Mouse (Mus musculus) forebrain, embryonic 11.5 days (tissue): ENCODE measurements around the gene Gm19345. TPM values are rescaled to one million over a fixed set of nuclear protein-coding genes. Genes with fewer than 3 reads are reported as not detected.
A peak's percentile ranks its signal among the peaks of the same experiment; 100 is the strongest.

Experiments used
- ATAC-seq: fragments of 200-750 bp; cut with Nextera tagmentation; replicated peaks from 2 replicates; pipeline ENCODE4 v1.8.0; 2017; ENCODE audit warnings: moderate TSS enrichment; ENCODE audit not compliant: low FRiP score
- DNase-seq: peaks from one replicate; pipeline ENCODE4 v3.0.0-alpha.2; 2017; ENCODE audit warnings: low spot score
- H3K27ac ChIP-seq: fragments of 300-500 bp; sonication (generic); 2 replicates; pipeline ENCODE4 v1.5.1; 2014; ENCODE audit warnings: low read depth, low read length
- H3K27me3 ChIP-seq: fragments of 300-500 bp; sonication (generic); 2 replicates; pipeline ENCODE4 v1.6.1; 2014; ENCODE audit warnings: mild to moderate bottlenecking, low read length, mixed read lengths; ENCODE audit not compliant: control insufficient read depth, insufficient read depth
- H3K36me3 ChIP-seq: fragments of 300-500 bp; sonication (generic); 2 replicates; pipeline ENCODE4 v1.6.1; 2014; ENCODE audit warnings: mild to moderate bottlenecking, low read length, moderate library complexity, mixed read lengths; ENCODE audit not compliant: control insufficient read depth, insufficient read depth
- H3K4me1 ChIP-seq: fragments of 300-500 bp; sonication (generic); replicated peaks from 2 replicates; pipeline ENCODE4 v1.6.1; 2014; ENCODE audit warnings: low read length, mixed read lengths; ENCODE audit not compliant: control insufficient read depth, insufficient read depth
- H3K4me2 ChIP-seq: fragments of 300-500 bp; sonication (generic); 2 replicates; pipeline ENCODE4 v1.6.1; 2014; ENCODE audit warnings: low read depth, mild to moderate bottlenecking, low read length, moderate library complexity, mixed read lengths; ENCODE audit not compliant: severe bottlenecking
- H3K4me3 ChIP-seq: fragments of 300-500 bp; sonication (generic); 2 replicates; pipeline ENCODE4 v1.5.1; 2014; ENCODE audit warnings: low read depth, low read length
- H3K9ac ChIP-seq: fragments of 300-500 bp; sonication (generic); 2 replicates; pipeline ENCODE4 v1.6.1; 2014; ENCODE audit warnings: low read length
- H3K9me3 ChIP-seq: fragments of 300-500 bp; sonication (generic); 2 replicates; pipeline ENCODE4 v1.6.1; 2016; ENCODE audit warnings: low read length, mixed read lengths; ENCODE audit not compliant: control insufficient read depth
- WGBS: fragments of 180-500 bp; shearing (Covaris S2); extraction: QIAGEN DNeasy Blood & Tissue Kit; methylation state at CpG from one replicate; pipeline ENCODE4 v1.1.7; 2014; 5-methylcytosine and 5-hydroxymethylcytosine counted together
- polyA plus RNA-seq: library from polyadenylated mRNA; unstranded; fragments of >200 nt; fragmentation: Nextera tagmentation; extraction: Ambion mirVana; gene quantifications from 2 replicates; pipeline ENCODE4 v1.2.1, GENCODE M21; 2014

The Gm19345 gene
- polyA plus RNA-seq, 1 experiment from 2014 or later = not detected

GRCm38 (mm10) chr7:19871943-19872601, 20.3 kb downstream of the Gm19345 start:
- Histone ChIP-seq H3K27ac (no peak overlapping the region), H3K4me3 (no peak overlapping the region), H3K4me1 (no peaks in the 10 kb centered on the region), H3K27me3 (no peaks in the 10 kb centered on the region), H3K36me3 (no peaks in the 10 kb centered on the region), H3K4me2 (no peak overlapping the region), H3K9me3 (no peaks in the 10 kb centered on the region), H3K9ac (no peak overlapping the region)
- WGBS = 45% methylated on average over 5 of the region's 5 CpGs
- DNase-seq = no peak
- no peak for ATAC-seq

- 54% methylated on average over 13 of the region's 13 CpGs for WGBS
- Histone ChIP-seq H3K4me3 (no peak overlapping the region), H3K36me3 (no peaks in the 10 kb centered on the region), H3K9ac (no peak overlapping the region), H3K27ac (no peak overlapping the region), H3K27me3 (no peaks in the 10 kb centered on the region), H3K9me3 (no peaks in the 10 kb centered on the region), H3K4me1 (no peaks in the 10 kb centered on the region), H3K4me2 (no peak overlapping the region)
- ATAC-seq (peak; percentile 62), DNase-seq (peak; percentile 57)
These were observed 24.3 kb downstream of the Gm19345 start for GRCm38 (mm10) chr7:19875948-19876682.

- Histone ChIP-seq H3K27ac (no peak overlapping the region), H3K9ac (no peak overlapping the region), H3K4me1 (no peaks in the 10 kb centered on the region), H3K27me3 (no peaks in the 10 kb centered on the region), H3K9me3 (no peaks in the 10 kb centered on the region), H3K4me2 (no peak overlapping the region), H3K4me3 (no peak overlapping the region), H3K36me3 (no peaks in the 10 kb centered on the region)
- WGBS = 62% methylated on average over 14 of the region's 14 CpGs
- DNase-seq = no peak
- 0 out of 2 replicates have a peak, but pooled peaks have one; percentile 18 for ATAC-seq
These were observed 25.1 kb downstream of the Gm19345 start for GRCm38 (mm10) chr7:19876781-19877425.

GRCm38 (mm10) chr7:19880754-19881153, 29.0 kb downstream of the Gm19345 start:
- Histone ChIP-seq H3K27me3 (no peaks in the 10 kb centered on the region), H3K4me3 (no peak overlapping the region), H3K4me1 (no peaks in the 10 kb centered on the region), H3K9me3 (no peaks in the 10 kb centered on the region), H3K36me3 (no peaks in the 10 kb centered on the region), H3K27ac (no peak overlapping the region), H3K4me2 (no peak overlapping the region), H3K9ac (no peak overlapping the region)
- no peak for ATAC-seq
- no peak for DNase-seq
- WGBS = 82% methylated on average over 8 of the region's 8 CpGs

GRCm38 (mm10) chr7:19887849-19888248, 36.0 kb downstream of the Gm19345 start, which contains the start of gene Ceacam19:
Gene Ceacam19, minus strand, starts transcription at chr7:19887965.
- DNase-seq = no peak
- H3K9me3 ChIP-seq = peaks cover 2% of the 10 kb centered on the region; the same call in 1 of the 2 replicates

GRCm38 (mm10) chr7:19889881-19890280, 38.1 kb downstream of the Gm19345 start:
- H3K4me3 ChIP-seq = no peak overlapping the region
- DNase-seq = peak; percentile 65
- no peak overlapping the region for H3K9ac ChIP-seq
- H3K4me2 ChIP-seq = no peak overlapping the region
- no peak for ATAC-seq
- no peak overlapping the region for H3K27ac ChIP-seq
- no peaks in the 10 kb centered on the region for H3K36me3 ChIP-seq
- 54% methylated on average over 8 of the region's 8 CpGs for WGBS
- H3K4me1 ChIP-seq = no peaks in the 10 kb centered on the region
- H3K9me3 ChIP-seq = peaks cover 2% of the 10 kb centered on the region; the same call in 1 of the 2 replicates
- H3K27me3 ChIP-seq = no peaks in the 10 kb centered on the region

More at GRCm38 (mm10) chr7:19887849-19888248, 36.0 kb downstream of the Gm19345 start, which contains the start of gene Ceacam19:
- H3K4me2 ChIP-seq = no peak within 1 kb of the TSS
- H3K27ac ChIP-seq = no peak within 1 kb of the TSS
- no peaks in the 10 kb centered on the region for H3K27me3 ChIP-seq
- H3K36me3 ChIP-seq = no peaks in the 10 kb centered on the region
- H3K4me3 ChIP-seq = no peak within 1 kb of the TSS
- ATAC-seq = no peak
- H3K4me1 ChIP-seq = no peaks in the 10 kb centered on the region
- H3K9ac ChIP-seq = no peak within 1 kb of the TSS
- 75% methylated on average over 7 of the region's 7 CpGs for WGBS

Other genes with a start within 250 kb of the Gm19345 start
- gene Clasrp, start 247.5 kb upstream of the Gm19345 start, polyA plus RNA-seq = 59.7 and 64.1 TPM in 2 replicates
- 2.9 and 3.7 TPM in 2 replicates for gene Relb, start 222.6 kb upstream of the Gm19345 start, polyA plus RNA-seq
- gene Clptm1, start 187.0 kb upstream of the Gm19345 start, polyA plus RNA-seq = 89.1 and 92.0 TPM in 2 replicates
- gene Apoc2, start 174.1 kb upstream of the Gm19345 start, polyA plus RNA-seq = not detected in 2 replicates
- not detected in 2 replicates for gene Gm44805, start 170.6 kb upstream of the Gm19345 start, polyA plus RNA-seq
- gene Apoc4, start 170.5 kb upstream of the Gm19345 start, polyA plus RNA-seq = not detected in 2 replicates
- gene Apoc1, start 159.3 kb upstream of the Gm19345 start, polyA plus RNA-seq = 1.00 and 2.0 TPM in 2 replicates
- gene Apoe, start 152.8 kb upstream of the Gm19345 start, polyA plus RNA-seq = 125 and 152 TPM in 2 replicates
- gene Tomm40, start 136.6 kb upstream of the Gm19345 start, polyA plus RNA-seq = 160 and 171 TPM in 2 replicates
- 56.0 and 59.2 TPM in 2 replicates for gene Nectin2, start 101.5 kb upstream of the Gm19345 start, polyA plus RNA-seq
- gene Bcam, start 81.0 kb upstream of the Gm19345 start, polyA plus RNA-seq = 17.6 and 21.5 TPM in 2 replicates
- gene Cblc, start 55.2 kb upstream of the Gm19345 start, polyA plus RNA-seq = 0.28 and 0.84 TPM in 2 replicates
- 0.51 and 1.1 TPM in 2 replicates for gene Bcl3, start 29.2 kb upstream of the Gm19345 start, polyA plus RNA-seq
- gene Ceacam16, start 9.3 kb downstream of the Gm19345 start, polyA plus RNA-seq = 0.32 TPM in 1 of 2 replicates, not detected in the other
- not detected in 2 replicates for gene Ceacam19, start 36.0 kb downstream of the Gm19345 start, polyA plus RNA-seq
- gene Pvr, start 69.2 kb downstream of the Gm19345 start, polyA plus RNA-seq = 2.6 and 2.8 TPM in 2 replicates
- 0.13 TPM in 1 of 2 replicates, not detected in the other for gene Igsf23, start 98.8 kb downstream of the Gm19345 start, polyA plus RNA-seq
- gene Ceacam20, start 113.4 kb downstream of the Gm19345 start, polyA plus RNA-seq = not detected in 2 replicates
- gene Nlrp9b, start 139.5 kb downstream of the Gm19345 start, polyA plus RNA-seq = not detected in 2 replicates
- gene Vmn1r91, start 247.7 kb downstream of the Gm19345 start, polyA plus RNA-seq = not detected in 2 replicates